Mouse (Mus musculus): ENCODE measurements around the gene Qrich2. TPM values are rescaled to one million over a fixed set of nuclear protein-coding genes. Genes with fewer than 3 reads are reported as not detected.

Gene Qrich2
- polyA plus RNA-seq, 1 experiment from 2014 or later, result not detected

GRCm38 (mm10) chr11:116480975-116481374, 14.9 kb upstream of the Qrich2 start:
- H3K27ac ChIP-seq (ENCODE audit: low read length), result no peak overlapping the region
- no peak overlapping the region for H3K4me2 ChIP-seq (ENCODE audit: low read depth, low read length)
- H3K4me3 ChIP-seq (ENCODE audit: low read depth, low read length), result no peak overlapping the region
- H3K36me3 ChIP-seq (ENCODE audit: control insufficient read depth, insufficient read depth), result peaks cover 23% of the 10 kb centered on the region
- H3K4me1 ChIP-seq (ENCODE audit: control insufficient read depth, low read depth, low read length), result no peaks in the 10 kb centered on the region; the same call in 1 of the 2 replicates
- WGBS (ENCODE audit: insufficient replicate concordance), result 87% methylated on average over 8 of the region's 8 CpGs
- H3K9me3 ChIP-seq (replicated peaks; ENCODE audit: control insufficient read depth, low read length), result no peaks in the 10 kb centered on the region
- ATAC-seq (ENCODE audit: low read depth), result no peak
- H3K27me3 ChIP-seq (ENCODE audit: control insufficient read depth, insufficient read depth, low read depth, low read length), result no peaks in the 10 kb centered on the region
- no peak overlapping the region for H3K9ac ChIP-seq (ENCODE audit: low read depth, low read length)

- H3K9ac ChIP-seq (ENCODE audit: low read depth, low read length), result no peak overlapping the region
- WGBS (ENCODE audit: insufficient replicate concordance), result 65% methylated on average over 8 of the region's 8 CpGs
- peak; percentile 23; the same call in 1 of the 2 replicates for ATAC-seq (ENCODE audit: low read depth)
- peaks cover 25% of the 10 kb centered on the region for H3K36me3 ChIP-seq (ENCODE audit: control insufficient read depth, insufficient read depth)
- no peak overlapping the region for H3K4me3 ChIP-seq (ENCODE audit: low read depth, low read length)
- H3K4me1 ChIP-seq (ENCODE audit: control insufficient read depth, low read depth, low read length), result no peaks in the 10 kb centered on the region; the same call in 1 of the 2 replicates
- H3K27me3 ChIP-seq (ENCODE audit: control insufficient read depth, insufficient read depth, low read depth, low read length), result no peaks in the 10 kb centered on the region
- no peak overlapping the region for H3K4me2 ChIP-seq (ENCODE audit: low read depth, low read length)
- H3K27ac ChIP-seq (ENCODE audit: low read length), result no peak overlapping the region
- H3K9me3 ChIP-seq (replicated peaks; ENCODE audit: control insufficient read depth, low read length), result no peaks in the 10 kb centered on the region
These were observed 13.8 kb upstream of the Qrich2 start for GRCm38 (mm10) chr11:116479832-116480231.

- Histone ChIP-seq H3K4me2 (ENCODE audit: low read depth, low read length) (no peak overlapping the region), H3K4me1 (ENCODE audit: control insufficient read depth, low read depth, low read length) (no peaks in the 10 kb centered on the region; the same call in 1 of the 2 replicates), H3K9ac (ENCODE audit: low read depth, low read length) (no peak overlapping the region), H3K4me3 (ENCODE audit: low read depth, low read length) (no peak overlapping the region), H3K9me3 (replicated peaks; ENCODE audit: control insufficient read depth, low read length) (no peaks in the 10 kb centered on the region), H3K27ac (ENCODE audit: low read length) (no peak overlapping the region), H3K36me3 (ENCODE audit: control insufficient read depth, insufficient read depth) (peaks cover 23% of the 10 kb centered on the region), H3K27me3 (ENCODE audit: control insufficient read depth, insufficient read depth, low read depth, low read length) (no peaks in the 10 kb centered on the region)
- WGBS (ENCODE audit: insufficient replicate concordance), result 74% methylated on average over 7 of the region's 7 CpGs
- no peak for ATAC-seq (ENCODE audit: low read depth)
These were observed 12.9 kb upstream of the Qrich2 start for GRCm38 (mm10) chr11:116478978-116479377.

GRCm38 (mm10) chr11:116477160-116477759, 11.2 kb upstream of the Qrich2 start:
- 81% methylated on average over 15 of the region's 15 CpGs for WGBS (ENCODE audit: insufficient replicate concordance)
- no peak overlapping the region for H3K27ac ChIP-seq (ENCODE audit: low read length)
- H3K36me3 ChIP-seq (ENCODE audit: control insufficient read depth, insufficient read depth), result peaks cover 23% of the 10 kb centered on the region
- no peak overlapping the region for H3K4me2 ChIP-seq (ENCODE audit: low read depth, low read length)
- no peaks in the 10 kb centered on the region; the same call in 1 of the 2 replicates for H3K4me1 ChIP-seq (ENCODE audit: control insufficient read depth, low read depth, low read length)
- H3K27me3 ChIP-seq (ENCODE audit: control insufficient read depth, insufficient read depth, low read depth, low read length), result no peaks in the 10 kb centered on the region
- ATAC-seq (ENCODE audit: low read depth), result no peak
- no peaks in the 10 kb centered on the region for H3K9me3 ChIP-seq (replicated peaks; ENCODE audit: control insufficient read depth, low read length)
- H3K9ac ChIP-seq (ENCODE audit: low read depth, low read length), result no peak overlapping the region
- no peak overlapping the region for H3K4me3 ChIP-seq (ENCODE audit: low read depth, low read length)

- no peak for ATAC-seq (ENCODE audit: low read depth)
- WGBS (ENCODE audit: insufficient replicate concordance), result 83% methylated on average over 6 of the region's 6 CpGs
- H3K36me3 ChIP-seq (ENCODE audit: control insufficient read depth, insufficient read depth), result peaks cover 23% of the 10 kb centered on the region
- H3K9ac ChIP-seq (ENCODE audit: low read depth, low read length), result no peak overlapping the region
- H3K4me1 ChIP-seq (ENCODE audit: control insufficient read depth, low read depth, low read length), result no peaks in the 10 kb centered on the region; the same call in 1 of the 2 replicates
- H3K4me2 ChIP-seq (ENCODE audit: low read depth, low read length), result no peak overlapping the region
- no peak overlapping the region for H3K27ac ChIP-seq (ENCODE audit: low read length)
- H3K4me3 ChIP-seq (ENCODE audit: low read depth, low read length), result no peak overlapping the region
- H3K27me3 ChIP-seq (ENCODE audit: control insufficient read depth, insufficient read depth, low read depth, low read length), result no peaks in the 10 kb centered on the region
- H3K9me3 ChIP-seq (replicated peaks; ENCODE audit: control insufficient read depth, low read length), result no peaks in the 10 kb centered on the region
These were observed 10.7 kb upstream of the Qrich2 start for GRCm38 (mm10) chr11:116476696-116477095.

- 83% methylated on average over 10 of the region's 10 CpGs for WGBS (ENCODE audit: insufficient replicate concordance)
- no peak for ATAC-seq (ENCODE audit: low read depth)
- H3K4me1 ChIP-seq (ENCODE audit: control insufficient read depth, low read depth, low read length), result no peaks in the 10 kb centered on the region; the same call in 1 of the 2 replicates
- H3K27ac ChIP-seq (ENCODE audit: low read length), result no peak overlapping the region
- H3K9me3 ChIP-seq (replicated peaks; ENCODE audit: control insufficient read depth, low read length), result no peaks in the 10 kb centered on the region
- no peak overlapping the region for H3K4me2 ChIP-seq (ENCODE audit: low read depth, low read length)
- H3K27me3 ChIP-seq (ENCODE audit: control insufficient read depth, insufficient read depth, low read depth, low read length), result no peaks in the 10 kb centered on the region
- no peak overlapping the region for H3K9ac ChIP-seq (ENCODE audit: low read depth, low read length)
- no peak overlapping the region for H3K4me3 ChIP-seq (ENCODE audit: low read depth, low read length)
- peaks cover 23% of the 10 kb centered on the region for H3K36me3 ChIP-seq (ENCODE audit: control insufficient read depth, insufficient read depth)
These were observed 10.0 kb upstream of the Qrich2 start for GRCm38 (mm10) chr11:116476041-116476440.

- Histone ChIP-seq H3K9ac (ENCODE audit: low read depth, low read length) (no peak overlapping the region), H3K27me3 (ENCODE audit: control insufficient read depth, insufficient read depth, low read depth, low read length) (no peaks in the 10 kb centered on the region), H3K36me3 (ENCODE audit: control insufficient read depth, insufficient read depth) (peaks cover 9% of the 10 kb centered on the region; the same call in 1 of the 2 replicates), H3K4me2 (ENCODE audit: low read depth, low read length) (no peak overlapping the region), H3K27ac (ENCODE audit: low read length) (no peak overlapping the region), H3K9me3 (replicated peaks; ENCODE audit: control insufficient read depth, low read length) (no peaks in the 10 kb centered on the region), H3K4me1 (ENCODE audit: control insufficient read depth, low read depth, low read length) (no peaks in the 10 kb centered on the region; the same call in none of the 2 replicates), H3K4me3 (ENCODE audit: low read depth, low read length) (no peak overlapping the region)
- 58% methylated on average over 4 of the region's 4 CpGs for WGBS (ENCODE audit: insufficient replicate concordance)
- ATAC-seq (ENCODE audit: low read depth), result 0 out of 2 replicates have a peak, but pooled peaks have one; percentile 30
These were observed 6.2 kb upstream of the Qrich2 start for GRCm38 (mm10) chr11:116472275-116472674.

GRCm38 (mm10) chr11:116470896-116471295, 4.9 kb upstream of the Qrich2 start:
- Histone ChIP-seq H3K4me1 (ENCODE audit: control insufficient read depth, low read depth, low read length) (no peaks in the 10 kb centered on the region; the same call in none of the 2 replicates), H3K9me3 (replicated peaks; ENCODE audit: control insufficient read depth, low read length) (no peaks in the 10 kb centered on the region), H3K27me3 (ENCODE audit: control insufficient read depth, insufficient read depth, low read depth, low read length) (no peaks in the 10 kb centered on the region), H3K4me2 (ENCODE audit: low read depth, low read length) (no peak overlapping the region), H3K9ac (ENCODE audit: low read depth, low read length) (no peak overlapping the region), H3K36me3 (ENCODE audit: control insufficient read depth, insufficient read depth) (peaks cover 8% of the 10 kb centered on the region; the same call in 1 of the 2 replicates), H3K27ac (ENCODE audit: low read length) (peak overlapping the region; percentile 57; the same call in 1 of the 2 replicates), H3K4me3 (ENCODE audit: low read depth, low read length) (no peak overlapping the region)
- ATAC-seq (ENCODE audit: low read depth), result no peak
- 80% methylated on average over 4 of the region's 4 CpGs for WGBS (ENCODE audit: insufficient replicate concordance)

GRCm38 (mm10) chr11:116470249-116470648, 4.2 kb upstream of the Qrich2 start:
- 72% methylated on average over 3 of the region's 3 CpGs for WGBS (ENCODE audit: insufficient replicate concordance)

More at GRCm38 (mm10) chr11:116470249-116470648, 4.2 kb upstream of the Qrich2 start:
- no peak overlapping the region for H3K9ac ChIP-seq (ENCODE audit: low read depth, low read length)
- no peaks in the 10 kb centered on the region; the same call in none of the 2 replicates for H3K4me1 ChIP-seq (ENCODE audit: control insufficient read depth, low read depth, low read length)
- H3K27ac ChIP-seq (ENCODE audit: low read length), result peak overlapping the region; percentile 57; the same call in 1 of the 2 replicates
- H3K4me2 ChIP-seq (ENCODE audit: low read depth, low read length), result no peak overlapping the region
- no peaks in the 10 kb centered on the region for H3K27me3 ChIP-seq (ENCODE audit: control insufficient read depth, insufficient read depth, low read depth, low read length)
- no peak overlapping the region for H3K4me3 ChIP-seq (ENCODE audit: low read depth, low read length)
- H3K9me3 ChIP-seq (replicated peaks; ENCODE audit: control insufficient read depth, low read length), result no peaks in the 10 kb centered on the region
- peak; percentile 63; the same call in 1 of the 2 replicates for ATAC-seq (ENCODE audit: low read depth)
- H3K36me3 ChIP-seq (ENCODE audit: control insufficient read depth, insufficient read depth), result peaks cover 3% of the 10 kb centered on the region; the same call in 1 of the 2 replicates
